Mouse (Mus musculus) testis, adult 2 months (tissue): Measurements from ENCODE around the gene Fam173b. TPM values are rescaled to one million over a fixed set of nuclear protein-coding genes. Genes with fewer than 3 reads are reported as not detected.

Source experiments
- H3K27ac ChIP-seq: fragments of 200-500 bp; 2 replicates; pipeline ENCODE4 v1.5.1; 2012; ENCODE audit warnings: low read depth, low read length; ENCODE audit not compliant: control insufficient read depth, insufficient read depth
- H3K27me3 ChIP-seq: fragments of 200-500 bp; 2 replicates; pipeline ENCODE4 v1.6.1; 2012; ENCODE audit warnings: mild to moderate bottlenecking, low read length, moderate library complexity; ENCODE audit not compliant: control insufficient read depth, insufficient read depth
- H3K36me3 ChIP-seq: fragments of 200-500 bp; 2 replicates; pipeline ENCODE4 v1.6.1; 2012; ENCODE audit warnings: mild to moderate bottlenecking, low read length; ENCODE audit not compliant: control insufficient read depth, insufficient read depth
- H3K4me1 ChIP-seq: fragments of 200-500 bp; 2 replicates; pipeline ENCODE4 v1.6.1; 2012; ENCODE audit warnings: low read length; ENCODE audit not compliant: control insufficient read depth, insufficient read depth
- H3K4me3 ChIP-seq: fragments of 200-500 bp; 2 replicates; pipeline ENCODE4 v1.5.1; 2012; ENCODE audit warnings: low read depth, mild to moderate bottlenecking, low read length, moderate library complexity, mixed read lengths; ENCODE audit not compliant: control insufficient read depth
- CTCF ChIP-seq: fragments of 200-500 bp; IDR thresholded peaks from 2 replicates; pipeline ENCODE4 v1.5.1; 2012; ENCODE audit warnings: low read depth, mild to moderate bottlenecking, inconsistent platforms, low read length, moderate library complexity; ENCODE audit not compliant: control insufficient read depth, insufficient read depth, insufficient replicate concordance
- POLR2A ChIP-seq: fragments of 200-500 bp; IDR thresholded peaks from 2 replicates; pipeline ENCODE4 v1.6.1; 2012; ENCODE audit warnings: low read depth, mild to moderate bottlenecking, inconsistent platforms, low read length, moderate library complexity; ENCODE audit not compliant: control insufficient read depth
- polyA plus RNA-seq: library from polyadenylated mRNA; depleted of rRNA; stranded (reverse); fragments of >200 nt; gene quantifications from 2 replicates; pipeline ENCODE4 v1.2.3, GENCODE M21; 2012

Gene Fam173b
- polyA plus RNA-seq, 1 experiment: 6.2 TPM

GRCm38 (mm10) chr15:31603113-31603512 is 1.5 kb downstream of the Fam173b start:
- no peak overlapping the region; the same call in 1 of the 2 replicates for H3K4me3 ChIP-seq
- TF ChIP-seq CTCF (no peak), POLR2A (no peak)
- H3K27ac ChIP-seq: no peak overlapping the region
- peaks cover 10% of the 10 kb centered on the region for H3K4me1 ChIP-seq
- H3K27me3 ChIP-seq: no peaks in the 10 kb centered on the region
- H3K36me3 ChIP-seq: no peaks in the 10 kb centered on the region

- Histone ChIP-seq H3K36me3 (no peaks in the 10 kb centered on the region), H3K27ac (no peak overlapping the region), H3K4me1 (peaks cover 3% of the 10 kb centered on the region), H3K27me3 (no peaks in the 10 kb centered on the region), H3K4me3 (no peak overlapping the region)
- TF ChIP-seq POLR2A: no peak
- TF ChIP-seq CTCF: no peak
These were observed 5.2 kb downstream of the Fam173b start for GRCm38 (mm10) chr15:31606821-31607220.

- no peaks in the 10 kb centered on the region for H3K27me3 ChIP-seq
- no peaks in the 10 kb centered on the region for H3K36me3 ChIP-seq
- no peaks in the 10 kb centered on the region for H3K4me1 ChIP-seq
- H3K4me3 ChIP-seq: no peak overlapping the region
- H3K27ac ChIP-seq: no peak overlapping the region
- TF ChIP-seq CTCF (peak; percentile 21; the same call in 1 of the 2 replicates), POLR2A (no peak)
These were observed 9.4 kb downstream of the Fam173b start for GRCm38 (mm10) chr15:31611027-31611426.

- Histone ChIP-seq H3K4me3 (no peak overlapping the region), H3K4me1 (no peaks in the 10 kb centered on the region), H3K27me3 (no peaks in the 10 kb centered on the region), H3K27ac (no peak overlapping the region), H3K36me3 (no peaks in the 10 kb centered on the region)
- TF ChIP-seq POLR2A (no peak), CTCF (no peak)
These were observed 10.3 kb downstream of the Fam173b start for GRCm38 (mm10) chr15:31611976-31612375.

GRCm38 (mm10) chr15:31613826-31614453 is 12.3 kb downstream of the Fam173b start:
- Histone ChIP-seq H3K4me1 (no peaks in the 10 kb centered on the region), H3K4me3 (no peak overlapping the region), H3K27me3 (no peaks in the 10 kb centered on the region), H3K36me3 (no peaks in the 10 kb centered on the region), H3K27ac (no peak overlapping the region)
- TF ChIP-seq CTCF: no peak
- no peak for TF ChIP-seq POLR2A

- Histone ChIP-seq H3K27ac (no peak overlapping the region), H3K4me1 (no peaks in the 10 kb centered on the region), H3K27me3 (no peaks in the 10 kb centered on the region), H3K4me3 (no peak overlapping the region), H3K36me3 (no peaks in the 10 kb centered on the region)
- TF ChIP-seq POLR2A (no peak), CTCF (no peak)
These were observed 13.0 kb downstream of the Fam173b start for GRCm38 (mm10) chr15:31614666-31615065.

- no peak for TF ChIP-seq CTCF
- Histone ChIP-seq H3K4me1 (no peaks in the 10 kb centered on the region), H3K27me3 (no peaks in the 10 kb centered on the region), H3K27ac (no peak overlapping the region), H3K36me3 (no peaks in the 10 kb centered on the region), H3K4me3 (no peak overlapping the region)
These were observed 15.6 kb downstream of the Fam173b start for GRCm38 (mm10) chr15:31617261-31617660.

GRCm38 (mm10) chr15:31619521-31619920 is 17.9 kb downstream of the Fam173b start:
- H3K4me3 ChIP-seq: no peak overlapping the region
- no peaks in the 10 kb centered on the region for H3K36me3 ChIP-seq
- no peaks in the 10 kb centered on the region for H3K27me3 ChIP-seq
- no peak overlapping the region for H3K27ac ChIP-seq
- no peaks in the 10 kb centered on the region for H3K4me1 ChIP-seq
- TF ChIP-seq POLR2A: no peak
- no peak for TF ChIP-seq CTCF
